Mouse (Mus musculus) midbrain, embryonic 12.5 days (tissue): Measurements from ENCODE around the gene Cst11. TPM values are rescaled to one million over a fixed set of nuclear protein-coding genes. Genes with fewer than 3 reads are reported as not detected.
"Not testable (repeated sequence)": the region's sequence is repeated elsewhere in the genome, so short reads cannot be mapped to it uniquely, and the experiment has no call there.

Source experiments
- ATAC-seq: fragments of 200-750 bp; cut with Nextera tagmentation; 2 replicates; pipeline ENCODE4 v1.8.0; 2017; ENCODE audit warnings: low read depth, moderate TSS enrichment, moderate library complexity; ENCODE audit not compliant: low FRiP score
- H3K27ac ChIP-seq: fragments of 300-500 bp; sonication (generic); replicated peaks from 2 replicates; pipeline ENCODE4 v1.5.1; 2016; ENCODE audit warnings: mild to moderate bottlenecking
- H3K27me3 ChIP-seq: fragments of 300-500 bp; sonication (generic); 2 replicates; pipeline ENCODE4 v1.6.1; 2016; ENCODE audit warnings: mild to moderate bottlenecking
- H3K36me3 ChIP-seq: fragments of 300-500 bp; sonication (generic); 2 replicates; pipeline ENCODE4 v1.6.1; 2016
- H3K4me1 ChIP-seq: fragments of 300-500 bp; sonication (generic); 2 replicates; pipeline ENCODE4 v1.6.1; 2016
- H3K4me2 ChIP-seq: fragments of 300-500 bp; sonication (generic); replicated peaks from 2 replicates; pipeline ENCODE4 v1.6.1; 2016; ENCODE audit warnings: mild to moderate bottlenecking, moderate library complexity
- H3K4me3 ChIP-seq: fragments of 300-500 bp; sonication (generic); 2 replicates; pipeline ENCODE4 v1.5.1; 2016; ENCODE audit warnings: mild to moderate bottlenecking
- H3K9ac ChIP-seq: fragments of 300-500 bp; sonication (generic); replicated peaks from 2 replicates; pipeline ENCODE4 v1.6.1; 2016; ENCODE audit warnings: mild to moderate bottlenecking, moderate library complexity
- H3K9me3 ChIP-seq: fragments of 300-500 bp; sonication (generic); 2 replicates; pipeline ENCODE4 v1.6.1; 2016; ENCODE audit warnings: mild to moderate bottlenecking
- WGBS: fragments of 180-500 bp; shearing (Covaris S2); methylation state at CpG from one replicate; pipeline ENCODE4 v1.1.7; 2016; 5-methylcytosine and 5-hydroxymethylcytosine counted together
- polyA plus RNA-seq: library from polyadenylated mRNA; unstranded; fragments of >200 nt; fragmentation: Nextera tagmentation; extraction: Ambion mirVana; gene quantifications from 2 replicates; pipeline ENCODE4 v1.2.1, GENCODE M21; 2016

The Cst11 gene
- not detected in 2 replicates for polyA plus RNA-seq

GRCm38 (mm10) chr2:148771397-148771796, at the start of gene Cst11:
Cst11 (minus strand) TSS chr2:148771497.
- H3K4me3 ChIP-seq, H3K9me3 ChIP-seq, ATAC-seq, H3K4me2 ChIP-seq, H3K27ac ChIP-seq, H3K36me3 ChIP-seq, H3K4me1 ChIP-seq, H3K27me3 ChIP-seq, H3K9ac ChIP-seq: not testable (repeated sequence)
- WGBS, result 85% methylated on average over 4 of the region's 4 CpGs

- no peak for ATAC-seq
- Histone ChIP-seq H3K4me3 (no peak within 1 kb of the TSS), H3K4me1 (no peaks in the 10 kb centered on the region), H3K27me3 (no peaks in the 10 kb centered on the region), H3K4me2 (no peak within 1 kb of the TSS), H3K9ac (no peak within 1 kb of the TSS), H3K9me3 (no peaks in the 10 kb centered on the region), H3K36me3 (no peaks in the 10 kb centered on the region), H3K27ac (no peak within 1 kb of the TSS)
Measured at GRCm38 (mm10) chr2:148819909-148820308, 48.6 kb upstream of the Cst11 start, which contains the start of gene Cst13. Cst13 (plus strand) TSS chr2:148820081.

- no peak for ATAC-seq
- WGBS, result 84% methylated on average over 6 of the region's 6 CpGs
Measured at GRCm38 (mm10) chr2:148806696-148807095, 35.4 kb upstream of the Cst11 start.

GRCm38 (mm10) chr2:148801491-148801921, 30.2 kb upstream of the Cst11 start:
- no peak overlapping the region for H3K27ac ChIP-seq
- no peak overlapping the region for H3K4me3 ChIP-seq
- H3K9me3 ChIP-seq, result no peaks in the 10 kb centered on the region
- no peak overlapping the region for H3K9ac ChIP-seq
- H3K27me3 ChIP-seq, result no peaks in the 10 kb centered on the region
- H3K4me2 ChIP-seq, result no peak overlapping the region
- no peaks in the 10 kb centered on the region for H3K4me1 ChIP-seq
- WGBS, result 76% methylated on average over 3 of the region's 3 CpGs
- H3K36me3 ChIP-seq, result no peaks in the 10 kb centered on the region
- ATAC-seq, result no peak

More at GRCm38 (mm10) chr2:148806696-148807095, 35.4 kb upstream of the Cst11 start:
- Histone ChIP-seq H3K36me3 (no peaks in the 10 kb centered on the region), H3K4me2 (no peak overlapping the region), H3K9me3 (no peaks in the 10 kb centered on the region), H3K4me3 (no peak overlapping the region), H3K4me1 (no peaks in the 10 kb centered on the region), H3K9ac (no peak overlapping the region), H3K27me3 (no peaks in the 10 kb centered on the region), H3K27ac (no peak overlapping the region)

- Histone ChIP-seq H3K36me3 (no peaks in the 10 kb centered on the region), H3K4me3 (no peak within 1 kb of the TSS), H3K4me1 (no peaks in the 10 kb centered on the region), H3K27ac (no peak within 1 kb of the TSS), H3K27me3 (no peaks in the 10 kb centered on the region), H3K4me2 (no peak within 1 kb of the TSS), H3K9me3 (no peaks in the 10 kb centered on the region), H3K9ac (no peak within 1 kb of the TSS)
- 93% methylated on average over 1 of the region's 1 CpGs for whole genome bisulfite sequencing
- ATAC-seq, result no peak
Measured at GRCm38 (mm10) chr2:148798485-148798884, 27.2 kb upstream of the Cst11 start, which contains the start of gene Cst8. Cst8 (plus strand) TSS chr2:148798785.

- 90% methylated on average over 6 of the region's 6 CpGs for WGBS
- Histone ChIP-seq H3K4me3 (no peak within 1 kb of the TSS), H3K27ac (no peak within 1 kb of the TSS), H3K27me3 (no peaks in the 10 kb centered on the region), H3K9me3 (no peaks in the 10 kb centered on the region), H3K4me2 (no peak within 1 kb of the TSS), H3K36me3 (no peaks in the 10 kb centered on the region), H3K4me1 (no peaks in the 10 kb centered on the region), H3K9ac (no peak within 1 kb of the TSS)
- no peak for ATAC-seq
Measured at GRCm38 (mm10) chr2:148789142-148789541, 17.8 kb upstream of the Cst11 start, which contains the start of gene Cst12. Cst12 (plus strand) TSS chr2:148789361.

- WGBS, result 10% methylated on average over 1 of the region's 1 CpGs
- Histone ChIP-seq H3K4me3 (no peak within 1 kb of the TSS), H3K9ac (no peak within 1 kb of the TSS), H3K36me3 (no peaks in the 10 kb centered on the region), H3K4me1 (no peaks in the 10 kb centered on the region), H3K9me3 (no peaks in the 10 kb centered on the region), H3K27me3 (no peaks in the 10 kb centered on the region), H3K27ac (no peak within 1 kb of the TSS), H3K4me2 (no peak within 1 kb of the TSS)
- ATAC-seq, result 0 out of 2 replicates have a peak, but pooled peaks have one; percentile 23
Measured at GRCm38 (mm10) chr2:148781709-148782108, 10.4 kb upstream of the Cst11 start, which contains the start of gene 8030411F24Rik. 8030411F24Rik (plus strand) TSS chr2:148782009.

GRCm38 (mm10) chr2:148763648-148764388, 7.5 kb downstream of the Cst11 start:
- Histone ChIP-seq H3K27me3 (no peaks in the 10 kb centered on the region), H3K9me3 (no peaks in the 10 kb centered on the region), H3K4me2 (no peak overlapping the region), H3K4me3 (no peak overlapping the region), H3K4me1 (no peaks in the 10 kb centered on the region), H3K9ac (no peak overlapping the region), H3K27ac (no peak overlapping the region), H3K36me3 (no peaks in the 10 kb centered on the region)
- WGBS, result 90% methylated on average over 1 of the region's 1 CpGs
- ATAC-seq, result no peak

- H3K9ac ChIP-seq, result no peak overlapping the region
- ATAC-seq, result no peak
Measured at GRCm38 (mm10) chr2:148754310-148754846, 16.9 kb downstream of the Cst11 start.

GRCm38 (mm10) chr2:148751893-148752813, 19.1 kb downstream of the Cst11 start:
- WGBS, result 18% methylated on average over 15 of the region's 15 CpGs
- peak overlapping the region; percentile 32 for H3K4me3 ChIP-seq

More at GRCm38 (mm10) chr2:148754310-148754846, 16.9 kb downstream of the Cst11 start:
- H3K4me1 ChIP-seq, result no peaks in the 10 kb centered on the region
- H3K4me2 ChIP-seq, result no peak overlapping the region
- H3K4me3 ChIP-seq, result no peak overlapping the region
- WGBS, result 85% methylated on average over 1 of the region's 1 CpGs
- no peaks in the 10 kb centered on the region for H3K36me3 ChIP-seq
- no peaks in the 10 kb centered on the region for H3K27me3 ChIP-seq
- no peak overlapping the region for H3K27ac ChIP-seq
- H3K9me3 ChIP-seq, result no peaks in the 10 kb centered on the region

GRCm38 (mm10) chr2:148750058-148750457, 21.2 kb downstream of the Cst11 start, which contains the start of gene Cstl1:
Cstl1 (plus strand) TSS chr2:148750358.
- H3K9me3 ChIP-seq, result no peaks in the 10 kb centered on the region
- 71% methylated on average over 1 of the region's 1 CpGs for WGBS
- no peak within 1 kb of the TSS for H3K4me3 ChIP-seq
- H3K4me2 ChIP-seq, result no peak within 1 kb of the TSS
- ATAC-seq, result no peak
- H3K4me1 ChIP-seq, result no peaks in the 10 kb centered on the region
- H3K36me3 ChIP-seq, result no peaks in the 10 kb centered on the region
- no peak within 1 kb of the TSS for H3K9ac ChIP-seq
- H3K27ac ChIP-seq, result no peak within 1 kb of the TSS
- H3K27me3 ChIP-seq, result no peaks in the 10 kb centered on the region

More at GRCm38 (mm10) chr2:148751893-148752813, 19.1 kb downstream of the Cst11 start:
- Histone ChIP-seq H3K4me1 (no peaks in the 10 kb centered on the region), H3K36me3 (no peaks in the 10 kb centered on the region), H3K27ac (no peak overlapping the region), H3K9me3 (no peaks in the 10 kb centered on the region), H3K27me3 (no peaks in the 10 kb centered on the region), H3K4me2 (peak overlapping the region; percentile 53), H3K9ac (no peak overlapping the region)
- peak; percentile 78 for ATAC-seq
